Mouse (Mus musculus): Measurements from ENCODE around the gene Prpf8.

DNA sequence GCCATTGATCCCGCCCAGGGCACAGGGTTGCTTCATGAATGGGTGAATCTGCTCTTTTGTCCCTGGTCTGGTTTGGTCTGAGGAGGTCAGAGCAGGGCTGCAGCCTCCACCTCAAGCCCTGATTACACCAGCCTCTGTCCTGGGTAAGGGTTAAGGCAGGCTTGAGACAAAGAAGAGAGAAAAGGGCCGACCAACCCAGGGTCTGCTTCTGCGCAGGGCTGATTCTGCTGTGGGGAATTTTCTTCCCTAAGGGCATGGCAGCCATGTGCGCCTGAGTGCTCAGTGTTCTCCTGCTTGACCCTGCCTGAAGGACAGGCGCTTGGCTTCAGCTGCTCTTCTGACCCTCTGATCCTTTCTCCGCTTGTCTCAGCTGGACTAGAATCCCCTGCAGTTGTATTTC is 70.5 kb downstream of the Prpf8 start:
- TF ChIP-seq CTCF (conservative IDR thresholded peaks at IDR 0.05 in 1 of 2, IDR thresholded peaks at IDR 0.05 in 1 of 2; ENCODE audit: low read depth in 2 of 2, low read length in 2 of 2) (no peak), SMC3 (IDR thresholded peaks at IDR 0.05; ENCODE audit: low read depth, low read length) (no peak), EP300 (IDR thresholded peaks at IDR 0.05; ENCODE audit: low read length) (no peak), POLR2A (IDR thresholded peaks at IDR 0.05; ENCODE audit: low read depth, low read length) (no peak), MAX (IDR thresholded peaks at IDR 0.05; ENCODE audit: low read length) (no peak), SIN3A (IDR thresholded peaks at IDR 0.05; ENCODE audit: low read length) (no peak), MAZ (IDR thresholded peaks at IDR 0.05; ENCODE audit: low read depth, low read length) (no peak)

Measured in CH12.LX (cell line).